Mouse (Mus musculus) liver, embryonic 16.5 days (tissue): ENCODE data around the gene Ddah1. TPM values are rescaled to one million over a fixed set of nuclear protein-coding genes. Genes with fewer than 3 reads are reported as not detected.

ENCODE experiments used
- ATAC-seq: fragments of 200-750 bp; cut with Nextera tagmentation; 2 replicates; pipeline ENCODE4 v1.8.0; 2017; ENCODE audit warnings: low read depth, mild to moderate bottlenecking, moderate number of reproducible peaks, moderate library complexity
- H3K27ac ChIP-seq: fragments of 300-500 bp; sonication (generic); 2 replicates; pipeline ENCODE4 v1.5.1; 2014; ENCODE audit warnings: mild to moderate bottlenecking, low read length
- H3K27me3 ChIP-seq: fragments of 300-500 bp; sonication (generic); 2 replicates; pipeline ENCODE4 v1.6.1; 2014; ENCODE audit warnings: low read depth, low read length, mixed read lengths; ENCODE audit not compliant: control insufficient read depth, insufficient read depth
- H3K36me3 ChIP-seq: fragments of 300-500 bp; sonication (generic); 2 replicates; pipeline ENCODE4 v1.6.1; 2014; ENCODE audit warnings: mild to moderate bottlenecking; ENCODE audit not compliant: control insufficient read depth, insufficient read depth
- H3K4me1 ChIP-seq: fragments of 300-500 bp; sonication (generic); 2 replicates; pipeline ENCODE4 v1.6.1; 2014; ENCODE audit warnings: low read depth, low read length, mixed read lengths; ENCODE audit not compliant: control insufficient read depth
- H3K4me2 ChIP-seq: fragments of 300-500 bp; sonication (generic); 2 replicates; pipeline ENCODE4 v1.6.1; 2014; ENCODE audit warnings: low read depth, low read length, mixed read lengths
- H3K4me3 ChIP-seq: fragments of 300-500 bp; sonication (generic); 2 replicates; pipeline ENCODE4 v1.5.1; 2014; ENCODE audit warnings: low read depth, mild to moderate bottlenecking, low read length
- H3K9ac ChIP-seq: fragments of 300-500 bp; sonication (generic); 2 replicates; pipeline ENCODE4 v1.6.1; 2014; ENCODE audit warnings: low read depth, low read length
- H3K9me3 ChIP-seq: fragments of 300-500 bp; sonication (generic); replicated peaks from 2 replicates; pipeline ENCODE4 v1.6.1; 2016; ENCODE audit warnings: low read length; ENCODE audit not compliant: control insufficient read depth
- WGBS: fragments of 180-500 bp; shearing (Covaris S2); extraction: QIAGEN DNeasy Blood & Tissue Kit; methylation state at CpG from one replicate; pipeline ENCODE4 v1.1.7; 2014; ENCODE audit not compliant: insufficient replicate concordance; 5-methylcytosine and 5-hydroxymethylcytosine counted together
- polyA plus RNA-seq: library from polyadenylated mRNA; unstranded; fragments of >200 nt; fragmentation: Nextera tagmentation; extraction: Ambion mirVana; gene quantifications from 2 replicates; pipeline ENCODE4 v1.2.1, GENCODE M21; 2015

Ddah1 gene
- polyA plus RNA-seq, 1 experiment from 2014 or later: 44.7 TPM

GRCm38 (mm10) chr3:145775862-145776261, 17.4 kb downstream of the Ddah1 start:
- 62% methylated on average over 5 of the region's 5 CpGs for WGBS
- ATAC-seq: no peak
- no peak overlapping the region for H3K4me2 ChIP-seq

GRCm38 (mm10) chr3:145777006-145777405, 18.5 kb downstream of the Ddah1 start:
- no peak overlapping the region for H3K27ac ChIP-seq
- H3K4me3 ChIP-seq: no peak overlapping the region
- no peaks in the 10 kb centered on the region for H3K27me3 ChIP-seq
- no peaks in the 10 kb centered on the region for H3K9me3 ChIP-seq
- H3K4me2 ChIP-seq: no peak overlapping the region
- ATAC-seq: no peak
- WGBS: 77% methylated on average over 15 of the region's 15 CpGs
- H3K9ac ChIP-seq: no peak overlapping the region
- no peaks in the 10 kb centered on the region for H3K36me3 ChIP-seq
- H3K4me1 ChIP-seq: peaks cover 3% of the 10 kb centered on the region; the same call in 1 of the 2 replicates

More at GRCm38 (mm10) chr3:145775862-145776261, 17.4 kb downstream of the Ddah1 start:
- H3K4me3 ChIP-seq: no peak overlapping the region
- peaks cover 3% of the 10 kb centered on the region; the same call in 1 of the 2 replicates for H3K4me1 ChIP-seq
- H3K9ac ChIP-seq: no peak overlapping the region
- no peaks in the 10 kb centered on the region for H3K27me3 ChIP-seq
- no peak overlapping the region for H3K27ac ChIP-seq
- no peaks in the 10 kb centered on the region for H3K36me3 ChIP-seq
- no peaks in the 10 kb centered on the region for H3K9me3 ChIP-seq

GRCm38 (mm10) chr3:145778406-145778922, 20.0 kb downstream of the Ddah1 start:
- Histone ChIP-seq H3K27ac (no peak overlapping the region), H3K4me2 (no peak overlapping the region), H3K4me1 (no peaks in the 10 kb centered on the region; the same call in 1 of the 2 replicates), H3K9ac (no peak overlapping the region), H3K36me3 (no peaks in the 10 kb centered on the region), H3K27me3 (no peaks in the 10 kb centered on the region), H3K9me3 (no peaks in the 10 kb centered on the region), H3K4me3 (no peak overlapping the region)
- whole genome bisulfite sequencing: 52% methylated on average over 6 of the region's 6 CpGs
- ATAC-seq: no peak

- no peak for ATAC-seq
- no peak overlapping the region for H3K27ac ChIP-seq
- no peaks in the 10 kb centered on the region; the same call in 1 of the 2 replicates for H3K4me1 ChIP-seq
Measured at GRCm38 (mm10) chr3:145779279-145779973, 21.0 kb downstream of the Ddah1 start.

GRCm38 (mm10) chr3:145780784-145781442, 22.4 kb downstream of the Ddah1 start:
- Histone ChIP-seq H3K4me1 (no peaks in the 10 kb centered on the region; the same call in 1 of the 2 replicates), H3K9ac (no peak overlapping the region), H3K4me3 (no peak overlapping the region), H3K27ac (peak overlapping the region; percentile 75), H3K27me3 (no peaks in the 10 kb centered on the region), H3K36me3 (no peaks in the 10 kb centered on the region), H3K9me3 (no peaks in the 10 kb centered on the region), H3K4me2 (peak overlapping the region; percentile 29)
- 69% methylated on average over 14 of the region's 14 CpGs for WGBS
- ATAC-seq: peak; percentile 85

More at GRCm38 (mm10) chr3:145779279-145779973, 21.0 kb downstream of the Ddah1 start:
- Histone ChIP-seq H3K36me3 (no peaks in the 10 kb centered on the region), H3K9me3 (no peaks in the 10 kb centered on the region), H3K4me2 (no peak overlapping the region), H3K27me3 (no peaks in the 10 kb centered on the region), H3K9ac (no peak overlapping the region), H3K4me3 (no peak overlapping the region)
- WGBS: 21% methylated on average over 5 of the region's 5 CpGs

- WGBS: 63% methylated on average over 7 of the region's 7 CpGs
- no peak overlapping the region for H3K27ac ChIP-seq
- ATAC-seq: no peak
- H3K4me3 ChIP-seq: no peak overlapping the region
- H3K4me1 ChIP-seq: no peaks in the 10 kb centered on the region; the same call in none of the 2 replicates
- H3K9me3 ChIP-seq: no peaks in the 10 kb centered on the region
- no peaks in the 10 kb centered on the region for H3K27me3 ChIP-seq
- H3K9ac ChIP-seq: no peak overlapping the region
- H3K36me3 ChIP-seq: no peaks in the 10 kb centered on the region
- no peak overlapping the region for H3K4me2 ChIP-seq
Measured at GRCm38 (mm10) chr3:145785244-145785643, 26.8 kb downstream of the Ddah1 start.

- no peaks in the 10 kb centered on the region for H3K9me3 ChIP-seq
- 60% methylated on average over 9 of the region's 9 CpGs for WGBS
- H3K4me3 ChIP-seq: no peak overlapping the region
- no peaks in the 10 kb centered on the region; the same call in none of the 2 replicates for H3K4me1 ChIP-seq
- no peaks in the 10 kb centered on the region for H3K36me3 ChIP-seq
- H3K4me2 ChIP-seq: no peak overlapping the region
- ATAC-seq: no peak
- H3K27ac ChIP-seq: no peak overlapping the region
- H3K27me3 ChIP-seq: no peaks in the 10 kb centered on the region
- H3K9ac ChIP-seq: no peak overlapping the region
Measured at GRCm38 (mm10) chr3:145787303-145787702, 28.8 kb downstream of the Ddah1 start.

- Histone ChIP-seq H3K4me3 (no peak overlapping the region), H3K27ac (peak overlapping the region; percentile 38), H3K4me1 (no peaks in the 10 kb centered on the region; the same call in none of the 2 replicates), H3K9me3 (no peaks in the 10 kb centered on the region), H3K27me3 (no peaks in the 10 kb centered on the region), H3K9ac (no peak overlapping the region), H3K4me2 (no peak overlapping the region), H3K36me3 (no peaks in the 10 kb centered on the region)
- WGBS: 64% methylated on average over 7 of the region's 7 CpGs
- peak; percentile 55 for ATAC-seq
Measured at GRCm38 (mm10) chr3:145789114-145789513, 30.6 kb downstream of the Ddah1 start.

GRCm38 (mm10) chr3:145790233-145790632, 31.8 kb downstream of the Ddah1 start:
- ATAC-seq: no peak
- Histone ChIP-seq H3K36me3 (no peaks in the 10 kb centered on the region), H3K27ac (peak overlapping the region; percentile 58), H3K4me2 (no peak overlapping the region), H3K4me1 (no peaks in the 10 kb centered on the region; the same call in none of the 2 replicates), H3K27me3 (no peaks in the 10 kb centered on the region), H3K9me3 (no peaks in the 10 kb centered on the region), H3K4me3 (no peak overlapping the region), H3K9ac (no peak overlapping the region)
- WGBS: 52% methylated on average over 3 of the region's 3 CpGs
